8 mouse cellular contexts compared by ENCODE assay signal in the genomic region with DNA sequence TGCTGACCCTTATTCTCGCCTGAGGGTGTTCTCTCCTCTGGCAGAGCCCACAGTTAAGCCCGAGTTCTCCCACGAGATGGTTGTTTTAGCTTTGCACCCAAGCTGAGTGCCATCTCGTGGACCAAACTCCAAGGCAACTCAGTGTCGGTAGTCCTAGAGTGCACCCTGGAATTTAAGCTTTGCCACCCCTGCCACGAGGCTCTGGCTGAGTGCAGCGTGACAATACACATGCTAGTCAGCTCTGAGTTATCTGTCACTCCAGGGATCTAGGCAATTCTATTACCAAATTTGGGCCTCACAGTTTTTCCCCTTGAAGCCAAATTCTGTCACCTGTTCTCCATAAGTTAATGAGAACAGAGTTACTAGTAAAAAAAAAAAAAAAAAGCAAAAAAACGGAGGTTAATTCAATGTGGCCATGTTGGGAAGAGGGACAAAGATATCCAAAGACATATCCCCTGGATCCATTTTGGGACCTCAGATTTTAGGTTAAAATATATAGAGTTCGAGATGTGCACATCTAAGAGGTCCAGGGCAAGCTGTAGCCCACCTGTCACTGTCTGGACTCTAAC. TPM values are rescaled to one million over a fixed set of nuclear protein-coding genes. Genes with fewer than 3 reads are reported as not detected.
A peak's percentile ranks its signal among the peaks of the same experiment; 100 is the strongest.
DNase-seq lines count a peak whose midpoint lies in the region; ATAC-seq and TF ChIP-seq lines count a peak whose summit lies in the region.

No protein-coding gene starts in this region.

- no peaks in the 10 kb centered on the region for H3K27me3 ChIP-seq in neural tube, embryonic 11.5 days (ENCODE audit: control insufficient read depth, insufficient read depth, low read length)
- H3K27me3 ChIP-seq in erythroblast, embryonic 14.5 days (ENCODE audit: control insufficient read depth), result peaks cover 2% of the 10 kb centered on the region; the same call in 1 of the 2 replicates
- H3K27me3 ChIP-seq in limb, embryonic 14.5 days (ENCODE audit: control insufficient read depth, insufficient read depth, low read length), result no peaks in the 10 kb centered on the region
- H3K27me3 ChIP-seq in stomach, embryonic 14.5 days (ENCODE audit: control insufficient read depth, insufficient read depth, low read length), result no peaks in the 10 kb centered on the region

- no peak; the same call in 1 of the 2 replicates for ATAC-seq in neural tube, embryonic 11.5 days (ENCODE audit: insufficient read depth, low FRiP score, low TSS enrichment)
- ATAC-seq in limb, embryonic 14.5 days (ENCODE audit: low FRiP score, low read depth), result no peak
- ATAC-seq in stomach, embryonic 14.5 days (ENCODE audit: insufficient number of reproducible peaks, insufficient read depth, low FRiP score, low read depth), result peak; percentile 48

- H3K4me2 ChIP-seq in neural tube, embryonic 11.5 days (ENCODE audit: low read depth), result peak overlapping the region; percentile 79
- peak overlapping the region; percentile 79 for H3K4me2 ChIP-seq in limb, embryonic 14.5 days (replicated peaks; ENCODE audit: low read depth, low read length, severe bottlenecking)
- peak overlapping the region; percentile 76 for H3K4me2 ChIP-seq in stomach, embryonic 14.5 days (replicated peaks; ENCODE audit: low read depth, low read length)

- TF ChIP-seq POLR2A in limb, embryonic 14.5 days (IDR thresholded peaks at IDR 0.05; ENCODE audit: borderline replicate concordance, extremely low read depth, insufficient read depth, insufficient read length), result no peak

- H3K9me3 ChIP-seq in neural tube, embryonic 11.5 days (ENCODE audit: control insufficient read depth, low read length), result no peaks in the 10 kb centered on the region
- no peaks in the 10 kb centered on the region for H3K9me3 ChIP-seq in erythroblast, embryonic 14.5 days (ENCODE audit: control insufficient read depth, low read length)
- no peaks in the 10 kb centered on the region for H3K9me3 ChIP-seq in limb, embryonic 14.5 days (ENCODE audit: control insufficient read depth, low read length)
- H3K9me3 ChIP-seq in stomach, embryonic 14.5 days (ENCODE audit: control insufficient read depth, low read depth, low read length), result no peaks in the 10 kb centered on the region

- H3K9ac ChIP-seq in neural tube, embryonic 11.5 days (ENCODE audit: low read length), result peak overlapping the region; percentile 46; the same call in 1 of the 2 replicates
- peak overlapping the region; percentile 81 for H3K9ac ChIP-seq in limb, embryonic 14.5 days (ENCODE audit: low read depth, low read length, severe bottlenecking)
- peak overlapping the region; percentile 39 for H3K9ac ChIP-seq in stomach, embryonic 14.5 days (replicated peaks; ENCODE audit: low read depth, low read length)

- 12% methylated on average over 9 of the region's 9 CpGs for WGBS in neural tube, embryonic 11.5 days
- WGBS in limb, embryonic 14.5 days, result 8% methylated on average over 9 of the region's 9 CpGs
- WGBS in stomach, embryonic 14.5 days, result 8% methylated on average over 9 of the region's 9 CpGs

- peak overlapping the region; percentile 83 for H3K4me3 ChIP-seq in neural tube, embryonic 11.5 days (ENCODE audit: low read depth, low read length)
- peak overlapping the region; percentile 73 for H3K4me3 ChIP-seq in erythroblast, embryonic 14.5 days (replicated peaks)
- H3K4me3 ChIP-seq in limb, embryonic 14.5 days (replicated peaks; ENCODE audit: low read length), result peak overlapping the region; percentile 92
- peak overlapping the region; percentile 87 for H3K4me3 ChIP-seq in stomach, embryonic 14.5 days (ENCODE audit: low read depth, low read length)

- no peaks in the 10 kb centered on the region for H3K36me3 ChIP-seq in neural tube, embryonic 11.5 days (ENCODE audit: control insufficient read depth, insufficient read depth, low read length)
- no peaks in the 10 kb centered on the region; the same call in 1 of the 2 replicates for H3K36me3 ChIP-seq in erythroblast, embryonic 14.5 days (ENCODE audit: control insufficient read depth)
- no peaks in the 10 kb centered on the region for H3K36me3 ChIP-seq in limb, embryonic 14.5 days (ENCODE audit: control insufficient read depth, insufficient read depth, low read length)
- no peaks in the 10 kb centered on the region for H3K36me3 ChIP-seq in stomach, embryonic 14.5 days (ENCODE audit: control insufficient read depth, insufficient read depth, low read length)

- DNase-seq in neural tube, embryonic 11.5 days (ENCODE audit: low spot score), result no peak
- DNase-seq in neural tube, embryonic 10.5 days (ENCODE audit: extremely low spot score, low spot score), result no peak
- peak; percentile 24 for DNase-seq in limb, embryonic 14.5 days (ENCODE audit: low spot score)
- no peak for DNase-seq in gastrocnemius, postnatal 36 days
- no peak for DNase-seq in layer of hippocampus, adult 9-10 months (ENCODE audit: low spot score)
- no peak for DNase-seq in embryo, embryonic 9.5 days (ENCODE audit: extremely low spot score)

- intact Hi-C loops in gastrocnemius, postnatal 36 days (cut with DNase I), result no loop called here

- H3K27ac ChIP-seq in neural tube, embryonic 11.5 days (ENCODE audit: low read depth, low read length), result no peak overlapping the region
- 0 out of 2 replicates have a peak overlapping the region, but pooled peaks have one; percentile 20 for H3K27ac ChIP-seq in limb, embryonic 14.5 days (replicated peaks; ENCODE audit: low read depth, low read length)
- H3K27ac ChIP-seq in stomach, embryonic 14.5 days (ENCODE audit: low read length), result peak overlapping the region; percentile 73

- H3K4me1 ChIP-seq in neural tube, embryonic 11.5 days (ENCODE audit: control insufficient read depth, insufficient read depth, low read length), result peaks cover 6% of the 10 kb centered on the region
- peaks cover 65% of the 10 kb centered on the region for H3K4me1 ChIP-seq in erythroblast, embryonic 14.5 days (ENCODE audit: control insufficient read depth)
- peaks cover 8% of the 10 kb centered on the region; the same call in 1 of the 2 replicates for H3K4me1 ChIP-seq in limb, embryonic 14.5 days (ENCODE audit: control insufficient read depth, insufficient read depth, low read length)
- peaks cover 11% of the 10 kb centered on the region for H3K4me1 ChIP-seq in stomach, embryonic 14.5 days (ENCODE audit: control insufficient read depth, insufficient read depth, low read length)

RNA-seq across cellular contexts. Expression of gene Gne, which starts 11.0 kb away (rescaled TPM):
- 22.3 and 23.2 TPM in 2 replicates for polyA plus RNA-seq in neural tube, embryonic 11.5 days (2014; fragmentation: Nextera tagmentation; extraction: Ambion mirVana)
- 0.68 and 0.76 TPM in 2 replicates for polyA plus RNA-seq in erythroblast, embryonic 14.5 days (2012)
- 13.8 and 18.1 TPM in 2 replicates for polyA plus RNA-seq in limb, embryonic 14.5 days (2012; rRNA removed)
- 27.3 and 27.8 TPM in 2 replicates for polyA plus RNA-seq in limb, embryonic 14.5 days (2014; fragmentation: Nextera tagmentation; extraction: Ambion mirVana)
- 26.0 and 28.9 TPM in 2 replicates for polyA plus RNA-seq in stomach, embryonic 14.5 days (2014; fragmentation: Nextera tagmentation; extraction: Ambion mirVana)
- 10 to 100 TPM in 1 of 2 experiments, 1 to 10 TPM in 1; 8.1 to 11.8 TPM for total RNA-seq in gastrocnemius, postnatal 36 days (2021)
